Mouse (Mus musculus) hematopoietic stem cell, adult 5-6 weeks (primary cell): ENCODE results near the gene Vmn2r58. TPM values are rescaled to one million over a fixed set of nuclear protein-coding genes. Genes with fewer than 3 reads are reported as not detected.
"Not testable (repeated sequence)": the region's sequence is repeated elsewhere in the genome, so short reads cannot be mapped to it uniquely, and the experiment has no call there.

Experiments
- ATAC-seq, 2 experiments: fragments of 125-278 bp in 1 of 2; replicated peaks in 1 of 2; 2 replicates each; pipeline ENCODE4 v1.8.0; 2016 to 2017; ENCODE audit warnings: inconsistent platforms in 2 of 2, mild to moderate bottlenecking in 2 of 2, moderate number of reproducible peaks in 2 of 2, low read depth in 1 of 2, moderate TSS enrichment in 1 of 2; ENCODE audit not compliant: low FRiP score in 2 of 2, poor library complexity in 2 of 2, severe bottlenecking in 2 of 2, insufficient read depth in 1 of 2, low TSS enrichment in 1 of 2
- total RNA-seq: library from RNA; stranded (forward); fragments of 172-1452, 232-1000 nt; gene quantifications from 2 replicates; pipeline ENCODE4 v1.2.3, GENCODE M21; 2017

Gene Vmn2r58
- total RNA-seq = not detected in 2 replicates

DNA sequence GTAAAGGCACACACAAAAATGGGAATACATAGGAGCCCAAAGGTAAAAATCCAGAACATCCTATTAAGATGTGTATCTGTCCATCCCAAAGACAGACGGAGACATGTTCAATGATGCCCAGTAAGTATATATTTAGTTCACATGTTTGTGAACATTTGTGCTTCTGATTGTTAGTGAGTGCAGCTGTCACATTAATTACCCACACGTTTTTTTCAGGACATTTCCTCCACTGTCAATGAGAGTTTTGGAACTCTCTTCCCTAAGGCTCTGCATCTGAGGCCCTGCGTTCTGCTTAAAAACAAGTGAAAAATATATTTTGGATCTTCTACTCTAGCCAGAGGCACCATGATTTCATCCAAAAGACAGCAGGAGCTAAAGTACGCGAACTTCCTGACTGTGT is at the start of gene Vmn2r58:
TSS of gene Vmn2r58 (minus strand) at position 101 of the 400 bp plus-strand sequence.
- not testable (repeated sequence) for ATAC-seq

Other genes starting within 250 kb of the Vmn2r58 start
- gene Zfp788, start 239.5 kb downstream of the Vmn2r58 start, total RNA-seq = 16.4 and 16.6 TPM in 2 replicates
- gene Vmn2r59, start 186.3 kb upstream of the Vmn2r58 start, total RNA-seq = not detected in 2 replicates
- gene Vmn2r60, start 235.1 kb upstream of the Vmn2r58 start, total RNA-seq = 0.10 TPM in 1 of 2 replicates, not detected in the other